Mouse (Mus musculus): ENCODE results near the gene Sptbn4. TPM values are rescaled to one million over a fixed set of nuclear protein-coding genes. Genes with fewer than 3 reads are reported as not detected.

Gene Sptbn4
- total and polyA plus RNA-seq, 2 experiments, result 0.06 TPM; not detected in 1

DNA sequence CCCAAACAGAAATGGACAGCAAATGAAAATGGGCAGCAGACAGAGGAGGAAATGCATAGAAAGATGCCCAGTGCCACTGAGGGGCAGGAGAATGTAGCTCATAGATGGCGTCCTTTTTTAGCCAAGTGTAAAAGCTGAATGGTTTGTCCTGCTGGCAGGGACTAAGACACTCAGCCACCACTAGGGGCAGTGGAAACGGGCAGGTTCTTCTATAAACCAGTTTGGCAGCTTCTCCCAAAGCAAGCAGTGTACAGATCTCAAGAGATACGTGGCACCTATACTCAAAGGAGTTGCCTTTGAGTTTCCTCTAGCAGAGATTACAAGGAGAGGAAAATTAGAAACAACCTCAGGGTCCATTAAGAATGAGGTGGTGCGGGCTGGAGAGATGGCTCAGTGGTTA, 69.1 kb downstream of the Sptbn4 start:
- Histone ChIP-seq H3K36me3 (ENCODE audit: control insufficient read depth, insufficient read depth, low read length) (no peaks in the 10 kb centered on the region), H3K4me1 (ENCODE audit: control insufficient read depth, insufficient read depth, low read length) (no peaks in the 10 kb centered on the region), H3K9ac (ENCODE audit: low read depth, low read length) (no peak overlapping the region), H3K27ac (replicated peaks; ENCODE audit: insufficient read depth, low read depth, low read length) (no peak overlapping the region), H3K27me3 (ENCODE audit: control insufficient read depth, insufficient read depth, low read length) (peaks cover 12% of the 10 kb centered on the region), H3K79me2 (ENCODE audit: control insufficient read depth, insufficient read depth, low read length) (no peaks in the 10 kb centered on the region), H3K4me3 (ENCODE audit: insufficient read depth, low read depth, low read length) (no peak overlapping the region)
- TF ChIP-seq POLR2A (IDR thresholded peaks at IDR 0.05; ENCODE audit: extremely low read depth, insufficient read depth, low read length) (no peak), CTCF (IDR thresholded peaks at IDR 0.05; ENCODE audit: low read depth, low read length) (peak; percentile 32; the same call in 1 of the 2 replicates)
- WGBS, result 17% methylated on average over 4 of the region's 4 CpGs
- no peak for DNase-seq (ENCODE audit: extremely low read depth, low read depth, low spot score)

- H3K79me2 ChIP-seq (ENCODE audit: control insufficient read depth, insufficient read depth, low read length), result no peaks in the 10 kb centered on the region
- no peak for DNase-seq (ENCODE audit: extremely low read depth, low read depth, low spot score)
- no peak overlapping the region for H3K4me3 ChIP-seq (ENCODE audit: insufficient read depth, low read depth, low read length)
- H3K4me1 ChIP-seq (ENCODE audit: control insufficient read depth, insufficient read depth, low read length), result no peaks in the 10 kb centered on the region
- no peak overlapping the region for H3K27ac ChIP-seq (replicated peaks; ENCODE audit: insufficient read depth, low read depth, low read length)
- no peaks in the 10 kb centered on the region for H3K36me3 ChIP-seq (ENCODE audit: control insufficient read depth, insufficient read depth, low read length)
- no peak overlapping the region for H3K9ac ChIP-seq (ENCODE audit: low read depth, low read length)
- peaks cover 21% of the 10 kb centered on the region for H3K27me3 ChIP-seq (ENCODE audit: control insufficient read depth, insufficient read depth, low read length)
- no peak for TF ChIP-seq POLR2A (IDR thresholded peaks at IDR 0.05; ENCODE audit: extremely low read depth, insufficient read depth, low read length)
- no peak for TF ChIP-seq CTCF (IDR thresholded peaks at IDR 0.05; ENCODE audit: low read depth, low read length)
- 4% methylated on average over 22 of the region's 22 CpGs for WGBS
These were observed 72.2 kb downstream of the Sptbn4 start for GRCm38 (mm10) chr7:27375274-27375673.

GRCm38 (mm10) chr7:27371715-27372462, 75.6 kb downstream of the Sptbn4 start:
- Histone ChIP-seq H3K4me1 (ENCODE audit: control insufficient read depth, insufficient read depth, low read length) (no peaks in the 10 kb centered on the region), H3K79me2 (ENCODE audit: control insufficient read depth, insufficient read depth, low read length) (no peaks in the 10 kb centered on the region), H3K9ac (ENCODE audit: low read depth, low read length) (no peak overlapping the region), H3K4me3 (ENCODE audit: insufficient read depth, low read depth, low read length) (no peak overlapping the region), H3K27ac (replicated peaks; ENCODE audit: insufficient read depth, low read depth, low read length) (no peak overlapping the region), H3K27me3 (ENCODE audit: control insufficient read depth, insufficient read depth, low read length) (peaks cover 32% of the 10 kb centered on the region), H3K36me3 (ENCODE audit: control insufficient read depth, insufficient read depth, low read length) (no peaks in the 10 kb centered on the region)
- no peak for TF ChIP-seq CTCF (IDR thresholded peaks at IDR 0.05; ENCODE audit: low read depth, low read length)
- no peak for TF ChIP-seq POLR2A (IDR thresholded peaks at IDR 0.05; ENCODE audit: extremely low read depth, insufficient read depth, low read length)
- DNase-seq (ENCODE audit: extremely low read depth, low read depth, low spot score), result no peak
- WGBS, result 6% methylated on average over 44 of the region's 44 CpGs

DNA sequence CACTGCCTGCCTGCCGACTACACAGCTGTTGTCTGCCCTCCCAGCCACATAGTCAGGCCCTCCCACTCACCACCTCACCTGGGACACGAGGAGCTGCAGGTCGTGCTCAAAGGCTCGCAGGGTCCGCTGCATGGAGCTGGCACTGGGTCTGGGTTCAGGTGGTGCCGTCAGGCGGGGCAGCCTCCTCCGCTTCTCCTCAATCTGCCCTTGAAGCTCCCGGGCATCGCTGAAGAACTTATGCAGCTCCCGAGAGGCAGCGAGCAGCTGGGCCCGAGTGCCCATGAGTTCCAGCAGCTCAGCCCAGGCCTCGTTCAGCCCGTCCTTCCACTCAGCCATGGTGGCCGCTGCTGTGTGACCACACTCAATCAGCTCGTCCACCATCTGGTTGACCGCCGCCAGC, 78.4 kb downstream of the Sptbn4 start:
- peaks cover 37% of the 10 kb centered on the region for H3K27me3 ChIP-seq (ENCODE audit: control insufficient read depth, insufficient read depth, low read length)
- TF ChIP-seq CTCF (IDR thresholded peaks at IDR 0.05; ENCODE audit: low read depth, low read length), result no peak
- no peak for TF ChIP-seq POLR2A (IDR thresholded peaks at IDR 0.05; ENCODE audit: extremely low read depth, insufficient read depth, low read length)
- WGBS, result 86% methylated on average over 19 of the region's 19 CpGs

DNA sequence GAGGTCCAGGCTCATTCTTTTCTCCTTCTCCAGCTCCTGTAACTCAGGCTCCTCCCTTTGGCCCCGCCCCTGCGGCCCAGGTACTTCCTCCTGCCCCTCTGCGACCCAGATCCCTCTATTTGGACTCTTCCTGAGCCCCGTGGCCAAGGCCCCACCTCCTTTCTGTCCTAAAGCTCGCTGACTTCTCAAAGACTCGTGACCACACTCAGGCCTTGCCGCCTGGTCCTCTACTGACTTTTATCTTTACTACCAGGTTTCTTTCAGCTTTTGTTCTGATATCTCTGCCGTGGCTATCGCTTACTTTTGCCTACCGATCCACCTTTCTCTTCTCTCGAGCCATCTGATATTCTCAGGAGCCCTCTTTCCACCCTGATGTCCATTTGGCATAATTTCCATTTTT, 79.5 kb downstream of the Sptbn4 start:
- H3K4me1 ChIP-seq (ENCODE audit: control insufficient read depth, insufficient read depth, low read length), result no peaks in the 10 kb centered on the region
- 24% methylated on average over 11 of the region's 11 CpGs for WGBS
- H3K79me2 ChIP-seq (ENCODE audit: control insufficient read depth, insufficient read depth, low read length), result no peaks in the 10 kb centered on the region
- DNase-seq (ENCODE audit: extremely low read depth, low read depth, low spot score), result no peak
- no peak overlapping the region for H3K27ac ChIP-seq (replicated peaks; ENCODE audit: insufficient read depth, low read depth, low read length)
- TF ChIP-seq POLR2A (IDR thresholded peaks at IDR 0.05; ENCODE audit: extremely low read depth, insufficient read depth, low read length) (no peak), CTCF (IDR thresholded peaks at IDR 0.05; ENCODE audit: low read depth, low read length) (no peak)
- peaks cover 42% of the 10 kb centered on the region for H3K27me3 ChIP-seq (ENCODE audit: control insufficient read depth, insufficient read depth, low read length)
- no peaks in the 10 kb centered on the region for H3K36me3 ChIP-seq (ENCODE audit: control insufficient read depth, insufficient read depth, low read length)
- no peak overlapping the region for H3K9ac ChIP-seq (ENCODE audit: low read depth, low read length)
- no peak overlapping the region for H3K4me3 ChIP-seq (ENCODE audit: insufficient read depth, low read depth, low read length)

More for the DNA sequence above, 78.4 kb downstream of the Sptbn4 start:
- H3K79me2 ChIP-seq (ENCODE audit: control insufficient read depth, insufficient read depth, low read length), result no peaks in the 10 kb centered on the region
- no peak overlapping the region for H3K27ac ChIP-seq (replicated peaks; ENCODE audit: insufficient read depth, low read depth, low read length)
- no peak overlapping the region for H3K4me3 ChIP-seq (ENCODE audit: insufficient read depth, low read depth, low read length)
- H3K4me1 ChIP-seq (ENCODE audit: control insufficient read depth, insufficient read depth, low read length), result no peaks in the 10 kb centered on the region
- H3K36me3 ChIP-seq (ENCODE audit: control insufficient read depth, insufficient read depth, low read length), result no peaks in the 10 kb centered on the region
- H3K9ac ChIP-seq (ENCODE audit: low read depth, low read length), result no peak overlapping the region
- no peak for DNase-seq (ENCODE audit: extremely low read depth, low read depth, low spot score)
